Mouse (Mus musculus): Measurements from ENCODE around the gene Adrm1. TPM values are rescaled to one million over a fixed set of nuclear protein-coding genes. Genes with fewer than 3 reads are reported as not detected.
"Not testable (repeated sequence)": the region's sequence is repeated elsewhere in the genome, so short reads cannot be mapped to it uniquely, and the experiment has no call there.

The Adrm1 gene
- total RNA-seq (2022), result 100 to 1,000 TPM in 3 of 4 experiments, 10 to 100 TPM in 1; 97.9 to 107 (median 104) TPM

GRCm38 (mm10) chr2:180170806-180171521 is at the start of gene Adrm1:
TSS of gene Adrm1 (plus strand) at chr2:180171485.
- DNase-seq (ENCODE audit: low spot score in 2 of 2), result peak; percentile 91 to 97

- DNase-seq (ENCODE audit: low spot score in 2 of 2), result no peak
Measured at GRCm38 (mm10) chr2:180124192-180124591, 47.1 kb upstream of the Adrm1 start.

GRCm38 (mm10) chr2:180126195-180126594 is 45.1 kb upstream of the Adrm1 start:
- no peak for DNase-seq (ENCODE audit: low spot score in 2 of 2)

GRCm38 (mm10) chr2:180127675-180128074 is 43.6 kb upstream of the Adrm1 start:
- no peak for DNase-seq (ENCODE audit: low spot score in 2 of 2)

- no peak for DNase-seq (ENCODE audit: low spot score in 2 of 2)
Measured at GRCm38 (mm10) chr2:180133231-180133630, 38.1 kb upstream of the Adrm1 start.

GRCm38 (mm10) chr2:180133911-180134310 is 37.4 kb upstream of the Adrm1 start:
- no peak for DNase-seq (ENCODE audit: low spot score in 2 of 2)

- DNase-seq (ENCODE audit: low spot score in 2 of 2), result no peak
Measured at GRCm38 (mm10) chr2:180135414-180135813, 35.9 kb upstream of the Adrm1 start.

- no peak for DNase-seq (ENCODE audit: low spot score in 2 of 2)
Measured at GRCm38 (mm10) chr2:180146091-180146490, 25.2 kb upstream of the Adrm1 start.

- peak in 1 of 2 experiments; percentile 15 for DNase-seq (ENCODE audit: low spot score in 2 of 2)
Measured at GRCm38 (mm10) chr2:180147379-180147778, 23.9 kb upstream of the Adrm1 start.

GRCm38 (mm10) chr2:180148551-180148950 is 22.7 kb upstream of the Adrm1 start:
- no peak for DNase-seq (ENCODE audit: low spot score in 2 of 2)

- peak in 1 of 2 experiments; percentile 39 for DNase-seq (ENCODE audit: low spot score in 2 of 2)
Measured at GRCm38 (mm10) chr2:180154796-180155195, 16.5 kb upstream of the Adrm1 start.

- no peak for DNase-seq (ENCODE audit: low spot score in 2 of 2)
Measured at GRCm38 (mm10) chr2:180158627-180159026, 12.7 kb upstream of the Adrm1 start.

- no peak for DNase-seq (ENCODE audit: low spot score in 2 of 2)
Measured at GRCm38 (mm10) chr2:180165855-180166254, 5.4 kb upstream of the Adrm1 start.

- DNase-seq (ENCODE audit: low spot score in 2 of 2), result no peak
Measured at GRCm38 (mm10) chr2:180166869-180167268, 4.4 kb upstream of the Adrm1 start.

GRCm38 (mm10) chr2:180170151-180170805 is 1.0 kb upstream of the Adrm1 start:
- DNase-seq (ENCODE audit: low spot score in 2 of 2), result no peak

GRCm38 (mm10) chr2:180171522-180172070 is 311 bp downstream of the Adrm1 start:
- no peak for DNase-seq (ENCODE audit: low spot score in 2 of 2)

- no peak for DNase-seq (ENCODE audit: low spot score in 2 of 2)
Measured at GRCm38 (mm10) chr2:180172152-180172551, 867 bp downstream of the Adrm1 start.

- no peak for DNase-seq (ENCODE audit: low spot score in 2 of 2)
Measured at GRCm38 (mm10) chr2:180173163-180173562, 1.9 kb downstream of the Adrm1 start.

GRCm38 (mm10) chr2:180173711-180174110 is 2.4 kb downstream of the Adrm1 start:
- DNase-seq (ENCODE audit: low spot score in 2 of 2), result not testable (repeated sequence)

GRCm38 (mm10) chr2:180174121-180174520 is 2.8 kb downstream of the Adrm1 start:
- no peak for DNase-seq (ENCODE audit: low spot score in 2 of 2)

GRCm38 (mm10) chr2:180175725-180176124 is 4.4 kb downstream of the Adrm1 start:
- no peak for DNase-seq (ENCODE audit: low spot score in 2 of 2)

GRCm38 (mm10) chr2:180181542-180181941 is 10.3 kb downstream of the Adrm1 start:
- DNase-seq (ENCODE audit: low spot score in 2 of 2), result no peak
